Mouse (Mus musculus): Measurements from ENCODE around the gene Opn3.

The Opn3 gene

GRCm38 (mm10) chr1:175648615-175649014 is 44.0 kb downstream of the Opn3 start:
- no peak for DNase-seq (ENCODE audit: low spot score in 2 of 2)

- no peak for DNase-seq (ENCODE audit: low spot score in 2 of 2)
Observed at GRCm38 (mm10) chr1:175646952-175647351, 45.6 kb downstream of the Opn3 start.

- DNase-seq (ENCODE audit: low spot score in 2 of 2), result no peak
Observed at GRCm38 (mm10) chr1:175643496-175644265, 48.9 kb downstream of the Opn3 start.

GRCm38 (mm10) chr1:175640435-175641150 is 52.0 kb downstream of the Opn3 start:
- DNase-seq (ENCODE audit: low spot score in 2 of 2), result no peak

GRCm38 (mm10) chr1:175639072-175639471 is 53.5 kb downstream of the Opn3 start:
- no peak for DNase-seq (ENCODE audit: low spot score in 2 of 2)

- no peak for DNase-seq (ENCODE audit: low spot score in 2 of 2)
Observed at GRCm38 (mm10) chr1:175637677-175638076, 54.9 kb downstream of the Opn3 start.

- no peak for DNase-seq (ENCODE audit: low spot score in 2 of 2)
Observed at GRCm38 (mm10) chr1:175632470-175632869, 60.1 kb downstream of the Opn3 start.

- no peak for DNase-seq (ENCODE audit: low spot score in 2 of 2)
Observed at GRCm38 (mm10) chr1:175631721-175632221, 60.8 kb downstream of the Opn3 start.

- no peak for DNase-seq (ENCODE audit: low spot score in 2 of 2)
Observed at GRCm38 (mm10) chr1:175631080-175631479, 61.5 kb downstream of the Opn3 start.

- no peak for DNase-seq (ENCODE audit: low spot score in 2 of 2)
Observed at GRCm38 (mm10) chr1:175630345-175630744, 62.2 kb downstream of the Opn3 start.

- no peak for DNase-seq (ENCODE audit: low spot score in 2 of 2)
Observed at GRCm38 (mm10) chr1:175629248-175629647, 63.3 kb downstream of the Opn3 start.

GRCm38 (mm10) chr1:175625990-175626692 is 66.4 kb downstream of the Opn3 start:
- DNase-seq (ENCODE audit: low spot score in 2 of 2), result no peak

GRCm38 (mm10) chr1:175625257-175625879 is 67.2 kb downstream of the Opn3 start, which contains the start of gene Fh1:
TSS of gene Fh1 (minus strand) at chr1:175625635.
- peak; percentile 94 to 95 for DNase-seq (ENCODE audit: low spot score in 2 of 2)

- no peak for DNase-seq (ENCODE audit: low spot score in 2 of 2)
Observed at GRCm38 (mm10) chr1:175623656-175624055, 68.9 kb downstream of the Opn3 start.

GRCm38 (mm10) chr1:175619814-175620431 is 72.7 kb downstream of the Opn3 start, which contains the start of gene Kmo:
TSS of gene Kmo (plus strand) at chr1:175620381.
- DNase-seq (ENCODE audit: low spot score in 2 of 2), result no peak

GRCm38 (mm10) chr1:175614992-175615391 is 77.6 kb downstream of the Opn3 start:
- no peak for DNase-seq (ENCODE audit: low spot score in 2 of 2)

Measured in frontal cortex, postnatal 14 days (tissue).